Mouse (Mus musculus): ENCODE data around the gene Lrrc7.

- TF ChIP-seq USF1 (IDR thresholded peaks at IDR 0.05; ENCODE audit: low read depth) (no peak), MYOD1 (IDR thresholded peaks at IDR 0.05; ENCODE audit: control insufficient read depth in 1 of 3, insufficient read length in 2 of 3, low read depth in 2 of 3) (no peak), MAX (IDR thresholded peaks at IDR 0.05; ENCODE audit: low read depth) (no peak), POLR2A (IDR thresholded peaks at IDR 0.05; ENCODE audit: insufficient read length, low read depth) (no peak), CEBPB (IDR thresholded peaks at IDR 0.05; ENCODE audit: insufficient read depth, poor library complexity, severe bottlenecking) (no peak), E2F4 (IDR thresholded peaks at IDR 0.05; ENCODE audit: insufficient read depth) (no peak), TCF12 (IDR thresholded peaks at IDR 0.05; ENCODE audit: insufficient read depth, poor library complexity, severe bottlenecking) (no peak), SRF (IDR thresholded peaks at IDR 0.05; ENCODE audit: control insufficient read depth, insufficient read length, low read depth) (no peak)
Observed at GRCm38 (mm10) chr3:158195426-158195825, 366.6 kb downstream of the Lrrc7 start.
